Mouse (Mus musculus) thymus, adult 18-20 months (tissue): Measurements from ENCODE around the gene Rnf187.
A peak's percentile ranks its signal among the peaks of the same experiment; 100 is the strongest.

Experiments used
- DNase-seq, 2 experiments: peaks; one replicate each; pipeline ENCODE4 v3.0.0; 2022; ENCODE audit warnings: mixed read lengths in 2 of 2

Gene Rnf187

GRCm38 (mm10) chr11:58947306-58947705 is 8.6 kb upstream of the Rnf187 start:
- no peak for DNase-seq

GRCm38 (mm10) chr11:58944136-58944535 is 5.4 kb upstream of the Rnf187 start:
- DNase-seq: no peak

GRCm38 (mm10) chr11:58939088-58939439 is 348 bp upstream of the Rnf187 start:
- DNase-seq: no peak

- no peak for DNase-seq
Observed at GRCm38 (mm10) chr11:58937909-58938308, 807 bp downstream of the Rnf187 start.

- no peak for DNase-seq
Observed at GRCm38 (mm10) chr11:58931576-58931975, 7.1 kb downstream of the Rnf187 start.

- no peak for DNase-seq
Observed at GRCm38 (mm10) chr11:58930254-58930653, 8.5 kb downstream of the Rnf187 start.

- DNase-seq: no peak
Observed at GRCm38 (mm10) chr11:58929641-58930040, 9.1 kb downstream of the Rnf187 start.

- DNase-seq: no peak
Observed at GRCm38 (mm10) chr11:58929055-58929454, 9.7 kb downstream of the Rnf187 start.

GRCm38 (mm10) chr11:58927790-58928651 is 10.7 kb downstream of the Rnf187 start:
- peak; percentile 43 to 68 for DNase-seq

GRCm38 (mm10) chr11:58927053-58927452 is 11.7 kb downstream of the Rnf187 start:
- DNase-seq: no peak

- DNase-seq: no peak
Observed at GRCm38 (mm10) chr11:58926651-58927050, 12.1 kb downstream of the Rnf187 start.

GRCm38 (mm10) chr11:58922420-58922819 is 16.3 kb downstream of the Rnf187 start:
- DNase-seq: no peak

- no peak for DNase-seq
Observed at GRCm38 (mm10) chr11:58918759-58919158, 20.0 kb downstream of the Rnf187 start.

GRCm38 (mm10) chr11:58917745-58918366 is 20.9 kb downstream of the Rnf187 start, which contains the start of gene Btnl10:
Gene Btnl10 (plus strand): TSS chr11:58917908.
- DNase-seq: no peak

GRCm38 (mm10) chr11:58916879-58917744 is 21.6 kb downstream of the Rnf187 start:
- peak; percentile 49 to 63 for DNase-seq

GRCm38 (mm10) chr11:58914461-58915028 is 24.2 kb downstream of the Rnf187 start:
- DNase-seq: no peak

GRCm38 (mm10) chr11:58913776-58914175 is 24.9 kb downstream of the Rnf187 start:
- DNase-seq: no peak

GRCm38 (mm10) chr11:58904838-58905237 is 33.9 kb downstream of the Rnf187 start:
- DNase-seq: peak in 1 of 2 experiments; percentile 20

GRCm38 (mm10) chr11:58904410-58904718 is 34.4 kb downstream of the Rnf187 start:
- no peak for DNase-seq

GRCm38 (mm10) chr11:58903511-58904409 is 35.0 kb downstream of the Rnf187 start, which contains the start of gene Zfp39:
Gene Zfp39 (minus strand): TSS chr11:58904225.
- peak; percentile 92 to 95 for DNase-seq

GRCm38 (mm10) chr11:58901080-58901479 is 37.6 kb downstream of the Rnf187 start:
- no peak for DNase-seq

GRCm38 (mm10) chr11:58897485-58897884 is 41.2 kb downstream of the Rnf187 start:
- no peak for DNase-seq
